Comparison of ENCODE assay signal across 18 mouse cellular contexts in the genomic region with DNA sequence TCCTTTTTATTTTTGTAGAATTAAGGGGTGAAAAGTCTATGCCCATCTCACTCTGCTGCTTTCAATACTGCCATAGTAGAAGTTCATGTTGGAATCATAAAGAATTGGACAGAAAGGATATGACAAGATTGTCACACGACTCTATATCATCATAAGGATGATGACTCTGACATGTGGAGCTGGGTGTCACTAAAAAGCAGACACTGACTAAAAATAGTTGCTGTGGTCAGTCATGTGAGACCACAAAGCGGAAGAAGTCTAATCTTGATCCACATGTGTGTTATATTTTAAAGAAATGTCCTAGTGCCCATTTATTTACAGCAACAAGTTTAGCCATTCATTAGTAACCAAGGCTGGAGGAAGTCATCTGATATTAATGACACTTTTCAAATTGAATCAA. TPM values are rescaled to one million over a fixed set of nuclear protein-coding genes. Genes with fewer than 3 reads are reported as not detected.
A peak's percentile ranks its signal among the peaks of the same experiment; 100 is the strongest.
DNase-seq lines count a peak whose midpoint lies in the region; ATAC-seq and TF ChIP-seq lines count a peak whose summit lies in the region.
"Had no signal": no experiment of that assay in that cellular context is flagged by ENCODE, and none has a peak within 500 bp of the region (broad histone marks: within the 10 kb centered on the region; RNA-seq: fewer than 3 reads in every experiment).

No protein-coding gene starts in this region.

- no peaks in the 10 kb centered on the region for H3K27me3 ChIP-seq in liver, adult 2 months (ENCODE audit: control insufficient read depth, insufficient read depth, low read length)
- no peaks in the 10 kb centered on the region for H3K27me3 ChIP-seq in G1E (ENCODE audit: insufficient read depth, low read length)
- no peaks in the 10 kb centered on the region for H3K27me3 ChIP-seq in liver, embryonic 11.5 days (replicated peaks; ENCODE audit: control insufficient read depth, insufficient read depth, low read length)
- H3K27me3 ChIP-seq: hindbrain, embryonic 15.5 days; liver, embryonic 15.5 days; midbrain, embryonic 13.5 days; neural tube, embryonic 12.5 days had no signal

- H3K4me1 ChIP-seq in liver, adult 2 months (ENCODE audit: control insufficient read depth, insufficient read depth, low read length), result no peaks in the 10 kb centered on the region
- peaks cover 9% of the 10 kb centered on the region; the same call in 1 of the 2 replicates for H3K4me1 ChIP-seq in G1E (ENCODE audit: insufficient read depth, low read depth, low read length)
- no peaks in the 10 kb centered on the region for H3K4me1 ChIP-seq in liver, embryonic 11.5 days (replicated peaks; ENCODE audit: control insufficient read depth, insufficient read depth, low read length)
- H3K4me1 ChIP-seq: hindbrain, embryonic 15.5 days; liver, embryonic 15.5 days; midbrain, embryonic 13.5 days; neural tube, embryonic 12.5 days had no signal

- no peaks in the 10 kb centered on the region for H3K9me3 ChIP-seq in G1E (replicated peaks)
- no peaks in the 10 kb centered on the region for H3K9me3 ChIP-seq in liver, embryonic 11.5 days (ENCODE audit: control insufficient read depth, low read length)
- H3K9me3 ChIP-seq: hindbrain, embryonic 15.5 days; liver, embryonic 15.5 days; midbrain, embryonic 13.5 days; neural tube, embryonic 12.5 days had no signal

- 62% methylated on average over 2 of the region's 2 CpGs for WGBS in liver, adult 2 months
- 32% methylated on average over 2 of the region's 2 CpGs for WGBS in liver, embryonic 11.5 days

- no peak overlapping the region for H3K4me2 ChIP-seq in liver, embryonic 11.5 days
- H3K4me2 ChIP-seq: hindbrain, embryonic 15.5 days; liver, embryonic 15.5 days; midbrain, embryonic 13.5 days; neural tube, embryonic 12.5 days had no signal

- no peak for TF ChIP-seq POLR2A in liver, adult 2 months (IDR thresholded peaks at IDR 0.05; ENCODE audit: extremely low read depth, insufficient read depth, low read length)

- H3K9ac ChIP-seq in liver, adult 2 months (ENCODE audit: low read depth, low read length), result no peak overlapping the region
- H3K9ac ChIP-seq in liver, embryonic 11.5 days (ENCODE audit: low read depth, low read length), result no peak overlapping the region
- H3K9ac ChIP-seq: hindbrain, embryonic 15.5 days; liver, embryonic 15.5 days; midbrain, embryonic 13.5 days; neural tube, embryonic 12.5 days had no signal

- peak; percentile 88 for ATAC-seq in G1E (ENCODE audit: extremely low read depth, insufficient number of reproducible peaks, low FRiP score, poor library complexity, severe bottlenecking)
- 0 out of 2 replicates have a peak, but pooled peaks have one; percentile 23 for ATAC-seq in liver, embryonic 11.5 days (replicated peaks; ENCODE audit: low FRiP score)
- peak; percentile 61; the same call in 1 of the 2 replicates for ATAC-seq in neutrophil, adult 5-6 weeks (ENCODE audit: extremely low read depth, insufficient number of reproducible peaks, low FRiP score, poor library complexity, severe bottlenecking)
- ATAC-seq: midbrain, embryonic 13.5 days had no signal

- DNase-seq in liver, adult 2 months (ENCODE audit: extremely low read depth, low read depth, low spot score), result peak; percentile 24
- DNase-seq in liver (no peak), G1E (ENCODE audit: low spot score) (no peak)
- DNase-seq in liver, embryonic 11.5 days (ENCODE audit: low spot score), result no peak
- no peak for DNase-seq in layer of hippocampus, adult 11-12 months (ENCODE audit: low spot score)
- no peak for DNase-seq in thymus, adult 18-20 months
- DNase-seq: cerebellum, adult 9-11 months; heart, adult 11 months; kidney, adult 9 months; thymus, postnatal 14 days had no signal

- TF ChIP-seq CTCF in liver, adult 2 months (IDR thresholded peaks at IDR 0.05; ENCODE audit: low read depth, low read length), result no peak
- no peak for TF ChIP-seq CTCF in G1E (IDR thresholded peaks at IDR 0.05; ENCODE audit: low read depth, low read length)

- no peaks in the 10 kb centered on the region for H3K36me3 ChIP-seq in liver, adult 2 months (ENCODE audit: control insufficient read depth, insufficient read depth, low read length)
- H3K36me3 ChIP-seq in G1E (replicated peaks), result no peaks in the 10 kb centered on the region
- H3K36me3 ChIP-seq in liver, embryonic 11.5 days (ENCODE audit: control insufficient read depth, insufficient read depth, low read length), result no peaks in the 10 kb centered on the region
- H3K36me3 ChIP-seq: hindbrain, embryonic 15.5 days; liver, embryonic 15.5 days; midbrain, embryonic 13.5 days; neural tube, embryonic 12.5 days had no signal

- no peak overlapping the region for H3K4me3 ChIP-seq in liver, adult 2 months (ENCODE audit: insufficient read depth, low read depth, low read length)
- H3K4me3 ChIP-seq in G1E (ENCODE audit: low read depth, low read length), result no peak overlapping the region
- H3K4me3 ChIP-seq in liver, embryonic 11.5 days (ENCODE audit: low read depth, low read length), result no peak overlapping the region
- H3K4me3 ChIP-seq: hindbrain, embryonic 15.5 days; liver, embryonic 15.5 days; midbrain, embryonic 13.5 days; neural tube, embryonic 12.5 days had no signal

- H3K79me2 ChIP-seq in liver, adult 2 months (ENCODE audit: control insufficient read depth, insufficient read depth, low read length), result no peaks in the 10 kb centered on the region

- no peak overlapping the region for H3K27ac ChIP-seq in liver, adult 2 months (replicated peaks; ENCODE audit: insufficient read depth, low read depth, low read length)
- no peak overlapping the region for H3K27ac ChIP-seq in liver, embryonic 11.5 days (ENCODE audit: low read depth, low read length)
- H3K27ac ChIP-seq: hindbrain, embryonic 15.5 days; liver, embryonic 15.5 days; midbrain, embryonic 13.5 days; neural tube, embryonic 12.5 days had no signal

RNA-seq across cellular contexts. Expression of gene Rgs13, which starts 23.3 kb away (rescaled TPM):
- total RNA-seq in liver, adult 2 months (2014; rRNA removed), result 0.18 and 0.47 TPM in 2 replicates
- not detected in 2 replicates for polyA plus RNA-seq in liver, adult 2 months (2012; rRNA removed)
- 5.0 and 6.6 TPM in 2 replicates for total RNA-seq in G1E (2014; fragmentation: Nextera tagmentation)
- total RNA-seq in G1E (2017), result 20.4 and 21.9 TPM in 2 replicates
- polyA plus RNA-seq in G1E (2012), result 0.14 and 0.30 TPM in 2 replicates
- polyA plus RNA-seq in liver, embryonic 11.5 days (2014; fragmentation: Nextera tagmentation; extraction: Ambion mirVana), result not detected in 2 replicates
- 0.35 and 0.37 TPM in 2 replicates for total RNA-seq in neutrophil, adult 5-6 weeks (2017)
- polyA plus RNA-seq: liver, embryonic 15.5 days had no signal

RNA-seq across cellular contexts. Expression of gene Rgs1, which starts 48.5 kb away (rescaled TPM):
- 2.1 and 2.8 TPM in 2 replicates for total RNA-seq in liver, adult 2 months (2014; rRNA removed)
- polyA plus RNA-seq in liver, adult 2 months (2012; rRNA removed), result not detected in 2 replicates
- total RNA-seq in G1E (2014; fragmentation: Nextera tagmentation) (101 and 121 TPM in 2 replicates), G1E (2017) (238 and 262 TPM in 2 replicates)
- 0.99 and 1.6 TPM in 2 replicates for polyA plus RNA-seq in G1E (2012)
- polyA plus RNA-seq in liver, embryonic 11.5 days (2014; fragmentation: Nextera tagmentation; extraction: Ambion mirVana), result 0.18 and 0.84 TPM in 2 replicates
- 14.1 and 20.3 TPM in 2 replicates for total RNA-seq in neutrophil, adult 5-6 weeks (2017)
- total RNA-seq: layer of hippocampus, postnatal 10 days had no signal
- polyA plus RNA-seq: brain, embryonic 14.5 days; hindbrain, embryonic 15.5 days; midbrain, embryonic 13.5 days; neural tube, embryonic 12.5 days; stomach, embryonic 14.5 days had no signal

Comparison
In these comparisons a context has a peak if more than half of its experiments do, and no peak if none do; other contexts are left out.
1. ATAC-seq: peak in every context shown above with its lines; median percentile 88 in G1E; 61 in neutrophil, adult 5-6 weeks; 23 in liver, embryonic 11.5 days.